Mouse (Mus musculus) liver, embryonic 14.5 days (tissue): ENCODE measurements around the gene Xpo4.

Experiments
- CTCF ChIP-seq: IDR thresholded peaks from 2 replicates; pipeline ENCODE4 v1.5.1; 2016; ENCODE audit warnings: antibody characterized with exemption, low read depth, control low read depth
- EP300 ChIP-seq: IDR thresholded peaks from 2 replicates; pipeline ENCODE4 v1.6.1; 2016; ENCODE audit warnings: antibody characterized with exemption, low read depth

DNA sequence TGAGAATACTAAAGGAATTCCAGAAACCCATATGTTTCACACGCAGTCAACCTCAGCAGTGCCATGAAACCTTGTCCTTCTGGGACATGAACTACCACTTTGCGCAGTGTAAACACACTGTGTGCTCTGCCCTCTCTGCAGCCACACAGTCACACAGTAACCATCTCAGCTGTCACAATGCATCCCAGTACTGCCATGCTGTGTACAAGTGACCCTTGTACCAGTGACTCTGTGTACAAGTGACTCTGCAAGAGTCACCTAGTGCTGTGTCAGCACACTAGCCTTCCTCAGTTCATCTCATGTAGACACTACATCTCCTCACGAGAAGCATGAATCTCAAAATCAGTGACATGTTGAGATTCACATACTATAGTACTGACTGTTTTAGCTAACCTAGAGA, 132.7 kb downstream of the Xpo4 start:
- TF ChIP-seq CTCF (no peak), EP300 (no peak)
